Mouse (Mus musculus) cerebellum, adult 2 months (tissue): ENCODE data around the gene Hoxb5.

Experiments used
- CTCF ChIP-seq: fragments of 200-500 bp; IDR thresholded peaks from 2 replicates; pipeline ENCODE4 v1.5.1; 2011; ENCODE audit warnings: low read depth, mild to moderate bottlenecking, control low read depth, low read length, moderate library complexity, borderline replicate concordance; ENCODE audit not compliant: insufficient read depth
- POLR2A ChIP-seq: fragments of 200-500 bp; IDR thresholded peaks from 2 replicates; pipeline ENCODE4 v1.6.1; 2011; ENCODE audit warnings: low read length, control low read depth, borderline replicate concordance; ENCODE audit not compliant: insufficient read depth

DNA sequence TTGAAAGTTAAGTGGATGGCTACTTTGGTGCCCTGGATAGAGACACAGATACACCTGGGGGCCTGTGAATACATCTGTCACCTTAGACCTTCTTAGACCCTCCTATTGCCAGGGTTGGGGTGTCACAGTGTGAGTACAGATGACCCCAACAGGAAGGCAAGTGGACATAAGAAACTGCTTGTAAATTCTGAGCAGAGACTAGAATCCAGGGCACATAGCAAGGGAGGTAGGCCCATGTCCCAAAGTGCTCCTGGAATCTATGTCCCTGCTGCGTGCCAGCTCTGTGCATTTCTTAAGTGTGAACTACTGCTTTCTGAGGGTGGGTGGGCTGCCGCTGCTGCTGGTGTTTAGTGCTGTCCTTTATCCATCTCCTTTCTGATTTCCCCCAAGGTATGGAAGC lies 47.7 kb downstream of the Hoxb5 start:
- no peak for TF ChIP-seq POLR2A
- no peak for TF ChIP-seq CTCF
